In the genomic region with DNA sequence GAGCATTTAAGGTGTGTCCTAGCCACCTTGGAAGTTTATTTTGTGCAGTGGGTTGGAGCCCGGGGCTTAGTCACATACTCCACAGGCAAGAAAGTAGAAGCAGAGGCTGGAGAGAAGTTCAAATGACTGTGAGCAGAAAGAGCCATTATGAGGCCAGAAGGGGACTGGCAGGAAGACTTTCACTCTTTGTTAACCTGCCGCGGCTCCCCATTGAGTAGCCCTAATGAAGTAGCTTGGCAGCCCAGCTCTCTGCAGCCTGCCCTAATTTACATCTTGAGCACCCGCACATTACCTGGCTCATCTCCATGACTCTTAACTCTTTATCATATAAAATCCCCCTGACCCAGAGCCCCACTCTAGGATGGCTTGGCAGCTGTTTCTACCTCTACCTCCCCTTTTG, we compare ENCODE assay signal across 8 mouse cellular contexts. TPM values are rescaled to one million over a fixed set of nuclear protein-coding genes. Genes with fewer than 3 reads are reported as not detected.
DNase-seq lines count a peak whose midpoint lies in the region; ATAC-seq and TF ChIP-seq lines count a peak whose summit lies in the region.

No protein-coding gene starts in this region.

- H3K4me2 ChIP-seq in heart, embryonic 15.5 days: peak overlapping the region; percentile 36
- peak overlapping the region; percentile 80 for H3K4me2 ChIP-seq in forebrain, postnatal 0 days (ENCODE audit: low read depth)
- H3K4me2 ChIP-seq in midbrain, embryonic 13.5 days (replicated peaks): peak overlapping the region; percentile 99

- H3K36me3 ChIP-seq in heart, embryonic 15.5 days: no peaks in the 10 kb centered on the region
- peaks cover 14% of the 10 kb centered on the region; the same call in 1 of the 2 replicates for H3K36me3 ChIP-seq in forebrain, postnatal 0 days (ENCODE audit: insufficient read depth)
- peaks cover 52% of the 10 kb centered on the region for H3K36me3 ChIP-seq in midbrain, embryonic 13.5 days

- ATAC-seq in heart, embryonic 15.5 days (replicated peaks; ENCODE audit: insufficient number of reproducible peaks, insufficient read depth, low FRiP score, low read depth): no peak
- no peak for ATAC-seq in forebrain, postnatal 0 days
- ATAC-seq in midbrain, embryonic 13.5 days: no peak

- peak overlapping the region; percentile 35; the same call in 1 of the 2 replicates for H3K9ac ChIP-seq in heart, embryonic 15.5 days
- peak overlapping the region; percentile 99 for H3K9ac ChIP-seq in forebrain, postnatal 0 days
- peak overlapping the region; percentile 100 for H3K9ac ChIP-seq in midbrain, embryonic 13.5 days (replicated peaks)

- no peak for TF ChIP-seq CTCF in brain, embryonic 14.5 days (IDR thresholded peaks at IDR 0.05; ENCODE audit: borderline replicate concordance, extremely low read depth, insufficient read depth, insufficient read length)
- TF ChIP-seq CTCF in forebrain, postnatal 0 days (IDR thresholded peaks at IDR 0.05; ENCODE audit: low read depth): no peak

- no peak for TF ChIP-seq POLR2A in brain, embryonic 14.5 days (IDR thresholded peaks at IDR 0.05; ENCODE audit: borderline replicate concordance, extremely low read depth, insufficient read depth, insufficient read length, poor library complexity, severe bottlenecking)

- H3K4me1 ChIP-seq in heart, embryonic 15.5 days (replicated peaks): peaks cover 30% of the 10 kb centered on the region
- peaks cover 35% of the 10 kb centered on the region for H3K4me1 ChIP-seq in forebrain, postnatal 0 days (ENCODE audit: insufficient read depth)
- peaks cover 73% of the 10 kb centered on the region for H3K4me1 ChIP-seq in midbrain, embryonic 13.5 days (replicated peaks)

- no peaks in the 10 kb centered on the region for H3K27me3 ChIP-seq in heart, embryonic 15.5 days
- no peaks in the 10 kb centered on the region for H3K27me3 ChIP-seq in forebrain, postnatal 0 days (ENCODE audit: insufficient read depth, low read length)
- H3K27me3 ChIP-seq in midbrain, embryonic 13.5 days: no peaks in the 10 kb centered on the region

- H3K27ac ChIP-seq in heart, embryonic 15.5 days: no peak overlapping the region
- 0 out of 2 replicates have a peak overlapping the region, but pooled peaks have one; percentile 21 for H3K27ac ChIP-seq in forebrain, postnatal 0 days (ENCODE audit: low read depth, low read length)
- peak overlapping the region; percentile 99 for H3K27ac ChIP-seq in midbrain, embryonic 13.5 days

- DNase-seq in heart, postnatal 4 days: no peak
- peak; percentile 85 for DNase-seq in brain, embryonic 14.5 days (ENCODE audit: low read depth)
- DNase-seq in forebrain, postnatal 0 days: no peak
- DNase-seq in adrenal gland, adult 8-10 months: no peak
- no peak for DNase-seq in gastrocnemius, postnatal 4 days (ENCODE audit: low spot score in 2 of 2)
- DNase-seq in gastrocnemius, postnatal 25 days: no peak

- 37% methylated on average over 4 of the region's 4 CpGs for WGBS in heart, embryonic 15.5 days
- 4% methylated on average over 4 of the region's 4 CpGs for WGBS in forebrain, postnatal 0 days
- 1% methylated on average over 4 of the region's 4 CpGs for WGBS in midbrain, embryonic 13.5 days

- no peaks in the 10 kb centered on the region for H3K9me3 ChIP-seq in heart, embryonic 15.5 days (replicated peaks)
- H3K9me3 ChIP-seq in forebrain, postnatal 0 days (ENCODE audit: low read length): no peaks in the 10 kb centered on the region
- no peaks in the 10 kb centered on the region for H3K9me3 ChIP-seq in midbrain, embryonic 13.5 days

- 0 out of 2 replicates have a peak overlapping the region, but pooled peaks have one; percentile 82 for H3K4me3 ChIP-seq in heart, embryonic 15.5 days
- peak overlapping the region; percentile 76 for H3K4me3 ChIP-seq in forebrain, postnatal 0 days (ENCODE audit: low read depth, low read length)
- H3K4me3 ChIP-seq in midbrain, embryonic 13.5 days (replicated peaks): peak overlapping the region; percentile 100

RNA-seq across cellular contexts. Expression of gene Sbk1, which starts 2.2 kb away (rescaled TPM):
- 11.2 and 16.4 TPM in 2 replicates for polyA plus RNA-seq in heart, embryonic 15.5 days (2015; fragmentation: Nextera tagmentation; extraction: Ambion mirVana)
- 10 to 100 TPM; 40.4 to 46.3 TPM for total RNA-seq in heart, postnatal 4 days (2021)
- polyA plus RNA-seq in brain, embryonic 14.5 days (2012; rRNA removed): 423 and 518 TPM in 2 replicates
- total RNA-seq in forebrain, postnatal 0 days (2014; rRNA removed): 445 and 497 TPM in 2 replicates
- polyA plus RNA-seq in forebrain, postnatal 0 days (2015; fragmentation: Nextera tagmentation; extraction: Ambion mirVana): 204 and 224 TPM in 2 replicates
- 238 and 300 TPM in 2 replicates for polyA plus RNA-seq in midbrain, embryonic 13.5 days (2015; fragmentation: Nextera tagmentation; extraction: Ambion mirVana)
- 100 to 1,000 TPM in 2 of 4 experiments, 10 to 100 TPM in 2; 32.4 to 142 (median 75.6) TPM for total RNA-seq in adrenal gland, adult 8-10 months (2022)
- total RNA-seq in gastrocnemius, postnatal 4 days (2021): 10 to 100 TPM; 38.4 to 43.0 TPM
- 10 to 100 TPM; 22.2 to 25.0 TPM for total RNA-seq in gastrocnemius, postnatal 25 days (2021)

Comparison
In these comparisons a context has a peak if more than half of its experiments do, and no peak if none do; other contexts are left out.
1. H3K4me2 ChIP-seq: peak in every context shown above with its lines; median percentile 99 in midbrain, embryonic 13.5 days; 80 in forebrain, postnatal 0 days; 36 in heart, embryonic 15.5 days.
2. H3K9ac ChIP-seq: peak in every context shown above with its lines; median percentile 100 in midbrain, embryonic 13.5 days; 99 in forebrain, postnatal 0 days; 35 in heart, embryonic 15.5 days.